Mouse (Mus musculus): Measurements from ENCODE around the gene Susd4. TPM values are rescaled to one million over a fixed set of nuclear protein-coding genes. Genes with fewer than 3 reads are reported as not detected.
A peak's percentile ranks its signal among the peaks of the same experiment; 100 is the strongest.

Susd4 gene
- total RNA-seq, 2 experiments from 2014 or later: 105 to 111 TPM

GRCm38 (mm10) chr1:182792521-182793071 is 28.9 kb downstream of the Susd4 start:
- Histone ChIP-seq H3K27ac (peak overlapping the region; percentile 91), H3K4me3 (no peak overlapping the region)
- intact Hi-C loops (cut with DNase I): loop anchor here (2.0 to 5.0 kb wide), 4 partner anchors 65 to 232 kb away; no protein-coding TSS in a partner anchor
- DNase-seq (ENCODE audit: extremely low spot score in 1 of 2, low spot score in 2 of 2): peak; percentile 57
- peak; percentile 53 for TF ChIP-seq CTCF (IDR thresholded peaks at IDR 0.05)

- DNase-seq (ENCODE audit: extremely low spot score in 1 of 2, low spot score in 2 of 2): peak; percentile 37 to 52
- Histone ChIP-seq H3K27ac (peak overlapping the region; percentile 91), H3K4me3 (no peak overlapping the region)
- intact Hi-C loops (cut with DNase I): loop anchor here (1.0 to 5.0 kb wide), 4 partner anchors 30 to 168 kb away; no protein-coding TSS in a partner anchor
- no peak for TF ChIP-seq CTCF (IDR thresholded peaks at IDR 0.05)
These were observed 30.6 kb downstream of the Susd4 start for GRCm38 (mm10) chr1:182794221-182794620.

GRCm38 (mm10) chr1:182794628-182795027 is 31.0 kb downstream of the Susd4 start:
- TF ChIP-seq CTCF (IDR thresholded peaks at IDR 0.05): no peak
- Histone ChIP-seq H3K4me3 (no peak overlapping the region), H3K27ac (peak overlapping the region; percentile 91)
- intact Hi-C loops (cut with DNase I): loop anchor here (1.0 to 5.0 kb wide), 4 partner anchors 30 to 168 kb away; no protein-coding TSS in a partner anchor
- peak; percentile 48 to 63 for DNase-seq (ENCODE audit: extremely low spot score in 1 of 2, low spot score in 2 of 2)

- intact Hi-C loops (cut with DNase I): no loop called here
- H3K27ac ChIP-seq: peak overlapping the region; percentile 53
- peak in 1 of 2 experiments; percentile 43 for DNase-seq (ENCODE audit: extremely low spot score in 1 of 2, low spot score in 2 of 2)
- no peak overlapping the region for H3K4me3 ChIP-seq
- no peak for TF ChIP-seq CTCF (IDR thresholded peaks at IDR 0.05)
These were observed 33.4 kb downstream of the Susd4 start for GRCm38 (mm10) chr1:182797048-182797447.

GRCm38 (mm10) chr1:182801590-182801989 is 37.9 kb downstream of the Susd4 start:
- Histone ChIP-seq H3K4me3 (no peak overlapping the region), H3K27ac (no peak overlapping the region)
- intact Hi-C loops (cut with DNase I): no loop called here

GRCm38 (mm10) chr1:182802891-182803290 is 39.2 kb downstream of the Susd4 start:
- H3K27ac ChIP-seq: no peak overlapping the region
- H3K4me3 ChIP-seq: no peak overlapping the region
- no peak for DNase-seq (ENCODE audit: extremely low spot score in 1 of 2, low spot score in 2 of 2)
- intact Hi-C loops (cut with DNase I): no loop called here
- TF ChIP-seq CTCF (IDR thresholded peaks at IDR 0.05): no peak

More at GRCm38 (mm10) chr1:182801590-182801989, 37.9 kb downstream of the Susd4 start:
- no peak for DNase-seq (ENCODE audit: extremely low spot score in 1 of 2, low spot score in 2 of 2)
- no peak for TF ChIP-seq CTCF (IDR thresholded peaks at IDR 0.05)

- intact Hi-C loops (cut with DNase I): no loop called here
- DNase-seq (ENCODE audit: extremely low spot score in 1 of 2, low spot score in 2 of 2): peak in 1 of 2 experiments; percentile 35
- no peak for TF ChIP-seq CTCF (IDR thresholded peaks at IDR 0.05)
- H3K4me3 ChIP-seq: no peak overlapping the region
- H3K27ac ChIP-seq: no peak overlapping the region
These were observed 50.3 kb downstream of the Susd4 start for GRCm38 (mm10) chr1:182813991-182814390.

- intact Hi-C loops (cut with DNase I): no loop called here
- no peak overlapping the region for H3K27ac ChIP-seq
These were observed 50.9 kb downstream of the Susd4 start for GRCm38 (mm10) chr1:182814566-182814965.

GRCm38 (mm10) chr1:182817106-182817505 is 53.4 kb downstream of the Susd4 start:
- no peak for DNase-seq (ENCODE audit: extremely low spot score in 1 of 2, low spot score in 2 of 2)
- no peak overlapping the region for H3K4me3 ChIP-seq
- intact Hi-C loops (cut with DNase I): no loop called here
- H3K27ac ChIP-seq: no peak overlapping the region
- TF ChIP-seq CTCF (IDR thresholded peaks at IDR 0.05): no peak

More at GRCm38 (mm10) chr1:182814566-182814965, 50.9 kb downstream of the Susd4 start:
- no peak for DNase-seq (ENCODE audit: extremely low spot score in 1 of 2, low spot score in 2 of 2)
- TF ChIP-seq CTCF (IDR thresholded peaks at IDR 0.05): no peak
- H3K4me3 ChIP-seq: no peak overlapping the region

- intact Hi-C loops (cut with DNase I): no loop called here
- DNase-seq (ENCODE audit: extremely low spot score in 1 of 2, low spot score in 2 of 2): no peak
- H3K27ac ChIP-seq: no peak overlapping the region
- no peak for TF ChIP-seq CTCF (IDR thresholded peaks at IDR 0.05)
- no peak overlapping the region for H3K4me3 ChIP-seq
These were observed 54.0 kb downstream of the Susd4 start for GRCm38 (mm10) chr1:182817624-182818023.

- intact Hi-C loops (cut with DNase I): no loop called here
- Histone ChIP-seq H3K4me3 (no peak overlapping the region), H3K27ac (no peak overlapping the region)
- DNase-seq (ENCODE audit: extremely low spot score in 1 of 2, low spot score in 2 of 2): no peak
- no peak for TF ChIP-seq CTCF (IDR thresholded peaks at IDR 0.05)
These were observed 55.3 kb downstream of the Susd4 start for GRCm38 (mm10) chr1:182818931-182819330.

- Histone ChIP-seq H3K4me3 (no peak overlapping the region), H3K27ac (no peak overlapping the region)
- DNase-seq (ENCODE audit: extremely low spot score in 1 of 2, low spot score in 2 of 2): no peak
- no peak for TF ChIP-seq CTCF (IDR thresholded peaks at IDR 0.05)
- intact Hi-C loops (cut with DNase I): no loop called here
These were observed 59.1 kb downstream of the Susd4 start for GRCm38 (mm10) chr1:182822729-182823128.
